Mouse (Mus musculus) liver, embryonic 14.5 days (tissue): ENCODE data around the gene Arntl2.
A peak's percentile ranks its signal among the peaks of the same experiment; 100 is the strongest.

Source experiments
- CTCF ChIP-seq: IDR thresholded peaks from 2 replicates; pipeline ENCODE4 v1.5.1; 2016; ENCODE audit warnings: antibody characterized with exemption, low read depth, control low read depth
- EP300 ChIP-seq: IDR thresholded peaks from 2 replicates; pipeline ENCODE4 v1.6.1; 2016; ENCODE audit warnings: antibody characterized with exemption, low read depth

DNA sequence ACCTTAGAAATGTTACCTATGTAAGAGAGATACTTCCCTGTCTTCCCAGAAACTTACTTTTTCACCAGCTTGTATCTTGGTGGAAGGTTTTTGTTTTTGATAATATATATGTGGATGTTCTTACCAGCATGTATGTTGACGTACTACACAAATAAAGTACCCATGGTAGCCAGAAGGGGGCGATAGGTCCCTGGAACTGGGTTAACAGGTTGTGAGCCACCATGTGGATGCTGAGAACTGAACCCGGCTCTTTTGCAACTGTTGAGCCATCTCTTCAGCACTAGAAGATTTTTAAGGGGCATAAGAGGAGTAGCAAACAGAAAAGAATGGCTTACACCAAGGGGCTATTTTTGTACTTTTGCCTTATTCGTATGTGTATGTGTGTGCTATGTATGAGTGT, 69.8 kb downstream of the Arntl2 start:
- TF ChIP-seq CTCF = peak; percentile 58
- TF ChIP-seq EP300 = no peak
